Mouse (Mus musculus) lung, adult 18-20 months (tissue): ENCODE measurements around the gene L3mbtl4.
A peak's percentile ranks its signal among the peaks of the same experiment; 100 is the strongest.

ENCODE experiments used
- DNase-seq, 2 experiments: peaks; one replicate each; pipeline ENCODE4 v3.0.0; 2022; ENCODE audit warnings: mixed read lengths in 2 of 2

L3mbtl4 gene

DNA sequence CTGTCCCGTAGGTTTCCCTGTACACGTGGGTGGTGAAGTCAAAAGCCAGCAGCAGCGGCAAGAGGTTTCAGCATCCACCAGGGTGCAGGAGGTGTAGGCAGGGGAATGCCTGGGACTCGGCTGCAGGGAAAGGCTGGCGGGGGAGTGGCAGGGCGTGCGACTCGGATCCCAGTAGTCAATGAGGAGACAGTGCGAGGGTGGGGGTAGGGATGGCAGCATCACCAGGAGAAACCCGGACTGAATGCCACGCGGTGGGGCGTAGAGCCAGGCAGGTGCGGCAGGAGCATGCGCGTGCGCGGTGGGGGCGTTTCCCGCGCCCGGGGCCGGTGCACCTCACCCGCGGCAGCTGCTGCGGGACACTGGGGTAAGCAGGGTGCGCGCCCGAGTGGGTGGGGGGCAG is at the start of gene L3mbtl4:
Gene L3mbtl4, plus strand, starts transcription at position 271 of the 400 bp plus-strand sequence.
- DNase-seq = no peak

DNA sequence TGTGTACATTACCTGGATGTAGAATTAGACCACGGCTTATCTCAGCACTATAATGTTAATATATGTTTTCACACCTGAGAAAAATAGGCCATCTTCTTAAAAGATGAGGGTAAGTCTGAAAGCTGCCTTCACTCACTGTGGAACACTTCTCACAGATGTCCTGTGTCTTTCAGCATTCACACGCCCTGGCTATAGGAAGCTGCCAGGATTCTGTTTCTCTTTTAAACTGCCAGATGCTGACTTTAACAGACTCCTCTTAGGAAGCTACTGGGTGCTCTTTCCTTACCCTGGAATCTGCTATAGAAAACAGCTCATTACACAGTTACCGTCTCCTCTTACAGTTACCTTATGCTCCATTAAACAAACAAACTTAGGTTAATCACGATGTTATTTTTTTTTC is 43.1 kb upstream of the L3mbtl4 start:
- no peak for DNase-seq

DNA sequence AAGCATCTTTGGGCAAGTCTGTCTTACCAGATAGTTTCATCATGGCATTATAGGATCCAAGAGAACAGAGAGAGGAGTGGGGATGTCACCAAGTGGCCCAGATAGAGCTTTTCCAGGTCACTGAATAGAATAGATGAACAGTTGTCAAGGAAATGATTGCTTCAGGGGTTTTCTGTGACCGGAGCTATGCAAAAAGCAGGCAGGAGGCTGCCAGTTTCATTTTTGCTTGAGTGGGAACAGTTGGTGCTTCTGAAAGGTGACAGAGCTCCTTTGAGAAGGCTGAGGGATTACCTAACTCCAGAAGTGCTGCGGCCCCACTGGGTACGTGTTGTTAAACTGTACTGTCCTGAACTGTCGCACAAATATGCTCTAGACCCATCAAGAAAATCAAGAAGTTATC is 38.2 kb upstream of the L3mbtl4 start:
- DNase-seq = peak in 1 of 2 experiments; percentile 20

DNA sequence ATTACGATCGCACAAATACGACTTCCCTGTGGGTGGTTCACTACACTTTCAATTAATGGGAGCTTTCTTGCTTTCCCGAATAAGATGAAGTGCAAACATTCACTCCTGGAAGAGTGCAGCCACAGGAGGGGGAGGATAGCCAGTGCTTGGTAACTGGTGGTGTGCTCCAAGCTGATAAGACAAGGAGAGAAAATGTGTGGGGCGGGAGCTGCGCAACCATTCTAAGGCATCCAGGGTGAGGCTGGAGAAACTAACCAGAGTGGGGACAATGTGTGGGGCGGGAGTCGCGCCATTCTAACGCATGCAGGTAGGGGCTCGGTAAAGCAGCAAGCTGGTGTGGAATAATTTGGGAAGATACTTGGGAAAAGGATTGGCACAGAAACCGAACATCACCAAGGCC is 36.6 kb upstream of the L3mbtl4 start:
- peak in 1 of 2 experiments; percentile 1 for DNase-seq

DNA sequence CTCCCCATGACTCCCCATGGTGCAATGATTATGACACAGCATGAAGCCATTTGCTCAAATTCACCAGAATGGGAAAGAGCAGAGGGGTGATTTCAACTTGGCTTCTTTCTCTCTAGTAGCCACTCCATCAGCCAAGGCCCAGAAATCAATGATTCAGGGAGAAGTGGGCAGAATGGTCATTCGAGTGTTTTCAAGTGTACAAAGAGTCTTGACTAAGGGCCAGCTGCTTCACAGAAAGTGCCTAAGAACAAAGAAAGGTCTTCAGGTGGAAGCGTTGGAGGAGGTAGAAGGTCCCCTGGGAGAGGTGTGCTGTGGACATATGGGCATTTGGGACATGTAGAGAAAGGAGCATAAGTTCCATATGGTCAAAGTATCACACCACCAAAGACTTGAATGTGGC is 33.4 kb upstream of the L3mbtl4 start:
- DNase-seq = peak; percentile 7 to 43

DNA sequence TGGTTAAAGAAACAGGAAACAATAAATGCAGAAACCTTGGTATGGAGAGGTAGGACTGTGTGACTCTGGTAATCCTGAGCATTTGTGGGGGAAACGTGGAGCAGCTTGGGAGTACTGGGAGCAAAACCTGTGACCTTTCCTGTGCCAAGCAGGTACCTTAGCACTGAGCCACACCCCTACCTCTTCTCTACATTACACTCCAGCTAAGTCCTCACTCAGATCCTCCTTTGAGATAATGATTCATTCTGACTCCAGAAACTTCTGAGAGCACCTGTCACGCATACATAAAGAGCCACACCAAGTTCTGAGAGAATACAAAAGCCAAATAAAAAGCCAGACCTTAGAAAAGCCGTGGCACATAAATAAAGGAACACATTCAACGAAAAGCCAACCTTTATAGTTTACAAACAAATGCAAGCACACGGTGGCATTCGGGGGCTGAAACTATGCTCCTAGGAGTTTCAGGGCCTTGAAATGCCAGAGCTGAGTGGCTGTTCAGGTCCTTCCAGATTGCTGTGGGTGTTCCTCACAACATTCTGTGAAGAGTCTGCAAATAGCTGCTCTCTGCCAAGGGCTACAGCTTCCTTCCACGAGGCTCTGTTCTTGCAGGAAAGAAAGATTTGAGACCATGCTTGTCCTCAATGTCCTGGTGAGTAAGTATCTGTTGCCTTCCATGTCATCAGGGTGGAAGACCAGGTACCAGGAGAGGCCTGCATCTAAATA is 8.6 kb upstream of the L3mbtl4 start:
- DNase-seq = peak in 1 of 2 experiments; percentile 14

DNA sequence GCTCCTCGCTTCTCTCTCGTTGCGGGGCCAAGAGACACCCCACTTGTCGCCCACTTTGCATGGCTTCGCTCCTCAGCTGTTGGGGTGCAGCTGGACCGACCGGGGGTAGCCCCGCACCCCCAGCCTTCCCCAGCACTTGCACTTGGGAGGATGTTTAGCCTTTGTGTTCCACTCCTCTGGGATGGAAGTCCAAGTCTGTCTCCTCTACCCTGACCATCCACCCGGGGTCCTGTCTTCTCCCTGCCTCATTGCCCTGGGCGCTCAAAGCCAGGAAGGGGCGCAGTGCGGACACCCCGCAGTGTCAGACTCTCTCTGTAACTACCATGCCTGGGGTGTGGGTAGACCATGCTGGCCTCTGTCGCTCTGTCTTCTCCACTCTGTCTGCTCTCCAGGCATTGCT is 357 bp downstream of the L3mbtl4 start:
- no peak for DNase-seq

DNA sequence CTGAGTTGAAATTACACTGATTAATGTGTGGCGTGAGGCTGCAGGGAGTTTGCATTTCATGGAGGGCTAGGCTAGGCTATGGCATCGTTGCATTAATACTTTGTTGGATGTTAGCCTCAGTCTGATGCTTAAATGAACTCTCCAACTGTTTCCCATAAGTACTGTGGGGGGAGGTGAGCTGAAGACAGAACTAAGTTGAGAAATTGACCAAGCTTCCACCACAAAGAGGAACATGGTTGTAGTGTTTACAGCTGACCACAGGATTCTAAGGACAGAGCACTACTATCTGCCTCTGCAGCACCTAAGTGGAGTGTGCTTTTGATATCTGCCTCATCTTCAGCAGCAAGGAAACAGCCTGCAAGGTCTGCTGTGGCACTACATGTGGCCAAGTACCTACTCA is 1.5 kb downstream of the L3mbtl4 start:
- DNase-seq = no peak

DNA sequence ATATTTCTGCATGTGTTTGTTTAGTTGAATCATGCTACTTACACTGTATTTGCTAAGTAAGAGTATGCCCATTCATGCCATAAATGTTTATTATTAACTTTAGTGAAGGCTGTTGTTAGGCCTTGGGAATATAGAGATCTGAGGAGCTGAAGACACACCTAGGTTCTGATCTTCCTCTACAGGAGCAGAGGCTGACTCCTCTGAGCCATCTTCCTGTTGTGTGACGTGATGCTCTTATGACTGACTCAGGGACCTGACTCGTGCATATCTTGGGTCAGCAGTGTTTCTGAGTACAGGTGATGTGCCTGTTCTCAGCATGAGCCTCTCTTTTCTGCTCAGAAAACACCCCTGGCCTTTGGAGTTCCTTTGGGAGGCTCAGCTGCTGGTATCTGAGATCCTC is 7.3 kb downstream of the L3mbtl4 start:
- DNase-seq = no peak

DNA sequence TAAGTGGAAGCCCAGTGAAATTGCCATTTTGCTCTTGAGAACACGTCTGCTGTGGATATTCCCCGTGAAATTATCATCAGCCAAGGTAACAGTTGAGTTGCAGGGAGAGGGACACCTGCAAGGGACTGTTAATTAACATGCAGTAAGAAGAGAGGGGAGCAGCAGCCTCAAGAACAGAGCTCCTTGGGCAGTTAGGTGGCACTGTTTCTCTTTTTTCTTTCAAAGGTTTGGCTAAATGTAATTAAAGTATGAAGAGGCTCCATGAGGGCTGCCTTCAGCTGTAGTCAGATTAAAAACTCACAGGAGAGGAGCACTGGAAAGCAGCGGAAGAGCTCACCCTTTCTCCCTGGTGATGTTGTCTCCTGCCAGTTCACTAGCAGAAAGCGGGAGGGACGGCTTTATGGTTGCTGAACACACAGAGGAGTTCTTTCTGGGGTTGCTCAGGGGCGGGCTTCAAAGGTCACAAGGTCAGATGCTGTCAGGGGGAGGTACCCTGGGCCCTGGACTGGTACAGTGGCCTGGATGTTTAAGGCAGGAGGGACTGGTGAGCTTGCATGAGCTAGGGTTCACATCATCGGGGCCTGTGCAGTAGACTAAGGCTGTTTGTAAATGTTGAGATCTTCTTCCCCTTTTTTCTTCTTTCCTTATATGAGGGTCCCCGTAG is 11.7 kb downstream of the L3mbtl4 start:
- no peak for DNase-seq

DNA sequence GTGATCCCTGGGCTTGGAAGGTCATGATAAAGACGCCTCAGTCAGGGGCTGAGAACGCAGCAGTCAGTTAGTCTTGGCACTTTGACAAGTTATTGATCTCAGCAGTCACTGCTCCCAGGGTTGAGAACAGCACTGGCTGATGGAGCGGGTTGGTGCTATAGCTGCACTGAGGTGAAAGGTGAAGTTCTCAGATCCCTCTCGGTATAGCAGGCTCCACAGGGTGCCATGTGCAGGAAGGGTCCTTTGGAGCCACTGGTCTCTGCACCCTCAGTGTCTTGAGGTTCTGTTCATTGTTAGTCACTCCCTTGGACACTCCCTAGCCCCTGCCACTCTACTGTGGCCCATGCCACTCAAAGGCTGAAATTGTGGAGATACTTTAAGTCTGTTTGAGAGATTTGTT is 14.5 kb downstream of the L3mbtl4 start:
- DNase-seq = no peak

DNA sequence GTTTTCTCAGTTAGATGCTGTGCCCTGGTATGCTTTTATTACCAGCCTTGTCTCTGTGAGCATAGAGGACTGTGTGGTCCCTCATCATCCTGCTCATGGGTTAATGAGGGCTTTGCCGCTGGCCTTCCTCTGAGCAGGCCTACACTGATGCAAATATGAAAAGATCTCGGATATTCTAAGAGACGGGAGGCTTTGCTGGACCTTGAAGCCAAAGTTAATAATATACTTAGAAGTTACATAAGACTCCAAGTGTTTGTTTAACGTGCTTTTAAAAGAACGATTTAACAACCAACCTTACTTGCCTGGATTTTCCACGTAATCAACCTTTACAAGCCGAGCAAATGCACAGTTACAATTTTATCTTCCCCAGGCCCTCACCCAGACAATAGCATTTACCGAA is 15.1 kb downstream of the L3mbtl4 start:
- DNase-seq = no peak

DNA sequence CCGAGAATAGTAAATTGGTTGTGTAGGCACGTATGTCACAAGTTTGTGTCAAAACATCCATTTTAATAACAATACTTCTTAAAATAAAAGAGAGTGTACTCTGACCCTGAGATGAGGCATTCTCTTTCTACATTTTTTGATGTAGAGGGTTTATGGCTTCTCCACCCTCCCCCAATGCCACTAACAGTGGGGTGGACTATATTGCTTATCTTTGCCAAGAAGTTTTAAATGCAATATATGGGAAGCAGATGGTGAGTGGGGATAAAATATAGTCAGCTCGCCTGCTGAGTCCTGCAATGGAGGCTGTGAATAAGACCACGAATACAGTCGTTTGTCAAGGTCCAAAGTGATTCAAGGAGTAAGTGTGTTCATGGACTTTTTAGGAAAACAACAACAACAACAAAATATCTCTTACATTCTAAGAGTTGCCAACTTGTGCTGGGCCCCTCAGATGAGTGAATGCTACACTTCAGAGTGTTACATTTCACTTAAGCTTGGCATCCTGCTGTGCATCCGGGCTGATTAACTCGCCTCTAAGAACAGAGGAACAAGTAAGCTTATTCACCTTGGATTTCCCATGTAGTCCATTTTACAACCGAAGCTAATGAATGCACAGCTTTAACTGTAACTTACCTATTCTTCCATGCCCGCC is 18.2 kb downstream of the L3mbtl4 start:
- no peak for DNase-seq

DNA sequence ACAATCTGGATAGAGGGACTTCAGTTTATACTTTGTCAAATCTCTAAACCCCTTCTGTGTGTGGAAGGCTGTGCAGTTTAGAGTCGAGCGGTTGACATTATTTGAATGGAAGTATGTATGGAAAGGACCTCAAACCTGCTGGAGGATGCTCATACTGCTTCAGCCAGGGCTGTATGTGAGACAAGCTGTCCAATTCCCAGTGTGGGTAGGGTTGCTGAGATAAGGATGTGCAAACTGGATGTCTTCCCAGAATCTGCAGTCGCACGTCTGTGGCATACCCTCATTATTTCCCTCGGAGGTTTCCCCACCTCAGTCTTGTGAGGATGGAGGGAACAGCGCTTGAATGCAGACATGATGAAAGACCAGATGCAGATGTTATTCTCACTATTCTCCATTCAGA is 34.8 kb downstream of the L3mbtl4 start:
- DNase-seq = no peak

DNA sequence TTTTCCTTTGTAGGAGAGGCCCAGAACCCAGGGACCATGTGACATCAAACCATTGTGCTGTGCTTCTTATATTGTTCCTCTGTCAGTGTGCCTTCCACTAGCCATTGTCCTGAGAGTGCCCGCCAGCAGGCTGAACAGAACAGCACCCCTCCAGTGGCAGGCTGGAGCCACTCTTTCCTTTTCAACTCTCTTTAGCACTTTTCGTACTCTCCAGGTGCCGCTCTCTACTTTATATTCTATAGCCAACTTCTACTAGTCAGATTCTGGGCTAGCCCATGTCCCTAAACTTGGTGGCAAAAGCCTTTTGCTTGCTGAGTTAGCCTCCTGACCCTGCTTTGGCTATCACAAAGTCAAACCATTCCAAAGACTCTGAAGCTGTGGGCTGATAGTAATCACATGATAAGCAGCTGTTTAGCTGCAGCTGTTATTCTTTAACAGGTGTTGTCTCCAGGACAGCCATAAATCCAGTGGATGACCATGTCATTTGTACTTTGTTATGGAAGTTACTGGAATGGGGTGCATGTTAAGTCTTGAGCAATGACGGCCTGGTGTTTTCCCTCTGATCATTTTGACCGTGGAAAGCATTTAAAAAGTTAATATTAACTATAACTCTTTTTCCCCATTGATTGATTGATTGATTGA is 38.8 kb downstream of the L3mbtl4 start:
- DNase-seq = no peak

DNA sequence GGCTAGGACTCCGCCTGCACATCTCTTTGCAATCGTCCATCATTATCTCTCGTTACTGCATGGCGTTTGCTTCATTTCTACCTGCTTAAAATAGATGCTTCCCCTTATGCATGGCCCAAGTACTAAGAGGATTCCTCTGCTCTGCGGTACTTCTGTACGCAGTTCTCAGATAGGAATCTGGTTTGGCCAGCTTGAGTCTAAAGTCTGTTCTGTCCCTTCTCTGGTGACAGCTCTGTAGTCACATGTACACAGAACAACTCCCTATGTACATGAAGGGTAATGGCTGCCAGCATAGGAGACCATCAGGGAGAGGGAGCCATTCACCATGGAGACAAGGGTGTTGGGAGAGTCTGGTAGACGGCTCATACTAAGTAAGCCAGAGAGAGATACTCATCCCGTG is 47.3 kb downstream of the L3mbtl4 start:
- no peak for DNase-seq

DNA sequence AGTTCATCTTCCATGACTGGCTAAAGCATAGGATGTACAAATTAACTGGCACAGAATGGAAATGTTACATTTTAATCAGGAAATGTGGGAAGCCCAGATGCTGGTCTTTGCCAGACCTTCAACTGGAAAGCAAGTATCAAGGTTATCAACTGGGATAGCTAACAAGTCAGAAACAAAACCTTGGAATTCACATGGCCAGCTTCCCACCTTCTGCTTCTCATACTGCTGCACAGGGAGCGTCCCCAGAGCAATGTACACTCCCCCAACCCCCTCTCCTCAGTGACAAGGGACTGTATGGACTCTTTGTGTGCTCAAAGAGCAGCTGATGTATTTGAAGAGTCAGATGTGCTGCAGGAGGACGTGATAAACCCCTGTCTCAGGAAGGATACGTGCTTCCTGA is 49.0 kb downstream of the L3mbtl4 start:
- DNase-seq = no peak

DNA sequence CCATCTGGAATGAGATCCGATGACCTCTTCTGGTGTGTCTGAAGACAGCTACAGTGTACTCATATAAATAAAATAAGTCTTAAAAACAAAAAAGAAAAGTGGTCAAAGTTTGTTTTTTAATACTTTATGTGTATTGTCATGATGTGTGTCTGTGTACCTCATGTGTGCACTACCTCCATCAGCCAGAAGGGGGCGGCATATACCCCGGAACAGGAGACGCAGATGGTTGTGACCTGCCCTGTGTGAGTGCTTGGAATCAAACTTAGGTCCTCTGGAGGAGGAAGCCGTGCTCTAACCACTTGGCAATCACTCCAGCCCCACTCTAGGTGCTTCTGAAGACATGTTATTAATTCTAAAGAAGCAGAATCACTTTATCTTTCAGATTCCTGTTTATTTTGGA is 58.6 kb downstream of the L3mbtl4 start:
- DNase-seq = no peak

DNA sequence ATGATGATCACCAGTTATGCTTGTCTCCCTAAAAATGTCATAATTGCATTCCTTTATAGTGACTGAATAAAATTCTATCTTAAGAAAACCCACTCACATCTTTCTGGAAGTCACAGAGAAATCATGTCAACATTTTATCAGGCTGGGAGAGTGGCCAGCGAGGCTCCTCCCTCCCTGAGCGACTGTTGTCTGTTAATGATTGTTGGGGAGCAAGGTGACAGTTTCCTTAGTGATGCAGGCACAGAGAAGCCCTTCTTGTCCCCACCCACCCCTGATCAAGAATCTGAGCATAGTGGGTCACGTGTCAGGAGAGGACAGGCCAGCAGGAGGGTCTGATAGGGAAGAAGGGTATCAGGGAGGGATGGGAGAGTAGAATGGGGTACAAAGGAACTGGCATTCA is 59.8 kb downstream of the L3mbtl4 start:
- no peak for DNase-seq

DNA sequence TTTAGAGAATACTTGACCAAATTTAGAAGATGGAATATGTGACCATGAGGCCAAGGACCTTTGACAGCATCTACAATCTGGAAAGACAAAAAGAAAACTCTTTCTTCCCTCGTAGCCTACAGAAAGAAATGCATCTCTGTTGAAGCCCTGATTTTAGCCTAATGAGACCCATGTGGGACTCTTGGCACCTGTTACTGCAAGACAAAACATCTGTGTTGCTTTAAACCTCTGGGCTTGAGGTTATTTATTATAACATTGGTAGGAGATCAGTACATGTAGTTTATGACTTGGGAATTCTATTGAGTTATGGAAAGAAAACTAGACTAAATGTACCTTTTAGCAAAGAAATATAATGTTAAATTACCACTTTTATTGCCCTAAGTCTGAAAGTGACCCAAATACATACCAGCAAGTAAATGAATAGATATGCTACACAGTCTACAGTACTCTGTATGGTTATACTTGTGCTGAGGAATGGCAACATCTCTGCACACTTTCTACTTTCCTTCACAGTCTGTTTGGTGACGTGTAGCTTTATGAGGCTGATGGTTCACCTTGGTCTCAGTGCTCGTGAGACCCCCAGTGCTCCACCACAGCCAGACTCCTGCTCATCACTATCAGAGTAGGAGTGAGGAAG is 65.4 kb downstream of the L3mbtl4 start:
- no peak for DNase-seq

DNA sequence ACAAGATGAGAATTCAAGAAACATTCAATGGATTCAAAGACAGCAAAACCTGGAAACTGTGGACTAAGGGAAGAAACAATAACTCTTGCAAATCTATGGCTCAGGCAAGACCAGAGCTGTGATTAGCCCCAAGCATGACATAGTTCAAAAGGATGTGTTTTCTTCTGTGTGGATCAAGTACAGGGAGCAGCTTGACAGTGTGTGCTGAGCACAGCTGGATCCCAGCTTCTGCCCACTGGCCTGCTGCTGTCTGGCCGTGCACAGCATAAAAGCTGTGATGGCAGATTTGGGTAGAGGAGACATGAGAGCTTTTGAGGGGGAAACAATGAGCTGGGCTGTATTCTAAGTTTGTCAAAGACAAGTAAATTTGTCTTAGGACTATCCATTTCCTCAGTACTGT is 84.1 kb downstream of the L3mbtl4 start:
- no peak for DNase-seq

DNA sequence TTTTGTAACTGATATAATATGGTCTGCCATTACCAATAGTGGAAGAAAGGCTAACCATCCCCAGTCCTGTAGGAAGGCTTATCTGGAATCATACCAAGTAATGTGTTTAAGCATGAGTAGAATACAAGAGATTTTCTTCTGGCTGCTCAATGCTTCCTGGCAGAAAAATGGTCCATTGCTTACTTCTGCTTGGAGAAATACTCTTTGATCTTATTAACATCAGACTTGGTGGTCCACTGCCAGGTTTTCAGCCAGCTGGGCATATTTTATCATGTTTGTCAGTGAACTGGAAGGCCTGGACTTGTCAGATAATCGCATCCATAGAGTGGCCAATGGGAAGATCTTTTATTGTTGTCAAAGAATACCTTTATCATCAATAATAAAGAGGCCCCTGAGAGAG is 97.5 kb downstream of the L3mbtl4 start:
- DNase-seq = no peak

DNA sequence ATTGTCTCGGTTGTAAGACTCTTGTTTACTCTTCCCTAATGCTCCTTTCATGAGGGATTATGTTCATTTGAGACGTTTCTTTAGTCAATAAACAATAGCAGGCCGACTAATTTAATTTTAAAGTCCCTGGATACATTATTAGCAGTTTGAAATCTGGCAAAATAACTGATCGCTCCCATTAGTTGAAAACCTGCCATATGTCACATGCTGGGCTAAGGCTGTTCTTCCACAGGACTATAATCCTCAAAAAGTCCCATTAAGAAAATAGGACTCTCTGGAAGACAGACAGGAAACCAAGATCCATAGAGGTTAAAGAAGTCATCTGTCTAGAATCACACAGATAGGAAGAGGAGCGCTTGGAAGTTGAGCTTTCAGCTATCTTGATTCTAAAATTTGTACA is 114.9 kb downstream of the L3mbtl4 start:
- DNase-seq = no peak
